Mouse (Mus musculus) CH12.LX (cell line): ENCODE data around the gene Tceal8. TPM values are rescaled to one million over a fixed set of nuclear protein-coding genes. Genes with fewer than 3 reads are reported as not detected.
"Not testable (repeated sequence)": the region's sequence is repeated elsewhere in the genome, so short reads cannot be mapped to it uniquely, and the experiment has no call there.

Experiments used
- DNase-seq: peaks from one replicate; pipeline ENCODE4 v3.0.0-alpha.2; 2013; ENCODE audit errors: extremely low read depth
- H3K27ac ChIP-seq: 2 replicates; pipeline ENCODE4 v1.5.1; 2012; ENCODE audit warnings: low read depth, mild to moderate bottlenecking, control low read depth, moderate library complexity; ENCODE audit not compliant: insufficient read depth
- H3K27me3 ChIP-seq: replicated peaks from 2 replicates; pipeline ENCODE3; 2012; ENCODE audit warnings: inconsistent platforms
- H3K36me3 ChIP-seq, 2 experiments: replicated peaks in 1 of 2; 2 replicates each; pipeline versions ENCODE3 to v1.6.1; 2012; ENCODE audit warnings: inconsistent platforms in 1 of 2, low read length in 1 of 2, mild to moderate bottlenecking in 1 of 2, mixed read lengths in 1 of 2, moderate library complexity in 1 of 2; ENCODE audit not compliant: control insufficient read depth in 1 of 2, insufficient read depth in 1 of 2
- H3K4me1 ChIP-seq, 2 experiments: 2 replicates each; pipeline ENCODE4 v1.6.1; 2012; ENCODE audit warnings: inconsistent platforms in 1 of 2, moderate library complexity in 1 of 2; ENCODE audit not compliant: insufficient read depth in 2 of 2, control insufficient read depth in 1 of 2
- H3K4me2 ChIP-seq: 2 replicates; pipeline ENCODE4 v1.6.1; 2012; ENCODE audit warnings: low read depth, mild to moderate bottlenecking, control low read depth; ENCODE audit not compliant: poor library complexity, insufficient read depth, severe bottlenecking
- H3K4me3 ChIP-seq, 3 experiments: fragments of 150-350 bp in 1 of 3; sonication (generic) in 1 of 3; replicated peaks in 1 of 3; 2 replicates each; pipeline versions ENCODE3 to v1.5.1; 2011 to 2012; ENCODE audit warnings: low read depth in 2 of 3, low read length in 2 of 3, mild to moderate bottlenecking in 2 of 3, moderate library complexity in 2 of 3, control low read depth in 1 of 3, improper control_type of control experiment in 1 of 3, inconsistent platforms in 1 of 3, mixed read lengths in 1 of 3; ENCODE audit not compliant: poor library complexity in 1 of 3
- H3K79me2 ChIP-seq: replicated peaks from 2 replicates; pipeline ENCODE4 v1.6.1; 2012; ENCODE audit warnings: mild to moderate bottlenecking, moderate library complexity; ENCODE audit not compliant: control insufficient read depth, poor library complexity, insufficient read depth, severe bottlenecking; ENCODE audit errors: extremely low read depth
- H3K9ac ChIP-seq: 2 replicates; pipeline ENCODE4 v1.6.1; 2012; ENCODE audit warnings: low read depth, mild to moderate bottlenecking, control low read depth, moderate library complexity; ENCODE audit not compliant: insufficient read depth
- H3K9me3 ChIP-seq: replicated peaks from 2 replicates; pipeline ENCODE3; 2012; ENCODE audit warnings: low read length, inconsistent platforms, mixed read lengths
- E2F4 ChIP-seq: IDR thresholded peaks from 2 replicates; pipeline ENCODE4 v1.6.1; 2011; ENCODE audit warnings: low read depth, low read length, improper control_type of control experiment; ENCODE audit not compliant: insufficient replicate concordance
- ELF1 ChIP-seq: IDR thresholded peaks from 2 replicates; pipeline ENCODE4 v1.6.1; 2014; ENCODE audit warnings: low read depth, mild to moderate bottlenecking, inconsistent platforms, low read length, improper control_type of control experiment
- EP300 ChIP-seq: IDR thresholded peaks from 2 replicates; pipeline ENCODE4 v1.6.1; 2011; ENCODE audit warnings: low read length, improper control_type of control experiment
- JUN ChIP-seq: IDR thresholded peaks from 2 replicates; pipeline ENCODE4 v1.6.1; 2011; ENCODE audit warnings: low read depth, mild to moderate bottlenecking, low read length, improper control_type of control experiment, moderate library complexity; ENCODE audit not compliant: insufficient read depth
- JUND ChIP-seq: conservative IDR thresholded peaks from 2 replicates; pipeline ENCODE4 v1.6.1; 2011; ENCODE audit warnings: low read depth, low read length, improper control_type of control experiment
- KAT2A ChIP-seq: IDR thresholded peaks from 2 replicates; pipeline ENCODE4 v1.6.1; 2012; ENCODE audit warnings: low read length, improper control_type of control experiment, inconsistent platforms; ENCODE audit not compliant: insufficient replicate concordance
- MYC ChIP-seq: IDR thresholded peaks from 2 replicates; pipeline ENCODE4 v1.6.1; 2011; ENCODE audit warnings: low read depth, mild to moderate bottlenecking, improper control_type of control experiment, low read length
- SMC3 ChIP-seq: IDR thresholded peaks from 2 replicates; pipeline ENCODE4 v1.6.1; 2011; ENCODE audit warnings: low read depth, low read length, improper control_type of control experiment
- TCF12 ChIP-seq: IDR thresholded peaks from 2 replicates; pipeline ENCODE4 v1.6.1; 2014; ENCODE audit warnings: low read depth, mild to moderate bottlenecking, inconsistent platforms, low read length, improper control_type of control experiment
- dilution Hi-C: fragments of 300-500 bp; cut with MboI; formaldehyde crosslinking; loops from 2 replicates; pipeline ENCODE4 v1.14.3; 2020; ENCODE audit warnings: low sequenced_read_pairs; ENCODE audit not compliant: extremely low pct_unique_long_range_greater_than_20kb, extremely low pct_ligation_motif_present
- in situ Hi-C: fragments of 300-500 bp; cut with MboI; formaldehyde crosslinking; loops from 3 replicates; pipeline ENCODE4 v1.14.3; 2019; ENCODE audit warnings: low sequenced_read_pairs, low pct_ligation_motif_present, low pct_unique_long_range_greater_than_20kb, mixed read lengths
- polyA plus RNA-seq: library from polyadenylated mRNA; unstranded; fragments of >175 nt; gene quantifications from 2 replicates; pipeline ENCODE4 v1.2.1, GENCODE M21; 2012; ENCODE audit warnings: low read depth; ENCODE audit not compliant: insufficient read length
- total RNA-seq, 2 experiments: library from RNA; depleted of rRNA; stranded (reverse); fragments of 300-350 nt in 1 of 2; fragments of >200 nt in 1 of 2; gene quantifications; 2 replicates each; pipeline ENCODE4 v1.2.3; 2012 to 2014

Gene Tceal8
- total and polyA plus RNA-seq, 3 experiments = 0.67 to 5.8 (median 1.3) TPM

GRCm38 (mm10) chrX:136141385-136141784, 30.8 kb downstream of the Tceal8 start:
- in situ Hi-C loops = no loop called here
- H3K27ac ChIP-seq = no peak overlapping the region
- TF ChIP-seq TCF12 (no peak), JUND (no peak), E2F4 (no peak), JUN (no peak), MYC (no peak), ELF1 (no peak), SMC3 (no peak), KAT2A (no peak), EP300 (no peak)
- H3K79me2 ChIP-seq = no peaks in the 10 kb centered on the region
- no peaks in the 10 kb centered on the region for H3K9me3 ChIP-seq
- no peak overlapping the region for H3K4me3 ChIP-seq
- DNase-seq = no peak
- dilution Hi-C loops = no loop called here
- no peaks in the 10 kb centered on the region for H3K27me3 ChIP-seq
- H3K36me3 ChIP-seq = no peaks in the 10 kb centered on the region
- no peak overlapping the region for H3K9ac ChIP-seq
- H3K4me2 ChIP-seq = no peak overlapping the region
- H3K4me1 ChIP-seq = no peaks in the 10 kb centered on the region

GRCm38 (mm10) chrX:136139640-136140004, 32.5 kb downstream of the Tceal8 start:
- H3K79me2 ChIP-seq, H3K36me3 ChIP-seq, H3K4me3 ChIP-seq, H3K27ac ChIP-seq, H3K9me3 ChIP-seq, DNase-seq, H3K27me3 ChIP-seq, in situ Hi-C loops, H3K4me2 ChIP-seq, dilution Hi-C loops, H3K9ac ChIP-seq, H3K4me1 ChIP-seq: not testable (repeated sequence)

GRCm38 (mm10) chrX:136138827-136139639, 33.1 kb downstream of the Tceal8 start, which contains the start of gene Bex4:
Gene Bex4 (plus strand): TSS chrX:136138996.
- H3K27me3 ChIP-seq, DNase-seq, H3K4me1 ChIP-seq, dilution Hi-C loops, H3K9me3 ChIP-seq, H3K27ac ChIP-seq, H3K4me3 ChIP-seq, H3K4me2 ChIP-seq, H3K9ac ChIP-seq, in situ Hi-C loops, H3K36me3 ChIP-seq, H3K79me2 ChIP-seq: not testable (repeated sequence)
